In the genomic region with DNA sequence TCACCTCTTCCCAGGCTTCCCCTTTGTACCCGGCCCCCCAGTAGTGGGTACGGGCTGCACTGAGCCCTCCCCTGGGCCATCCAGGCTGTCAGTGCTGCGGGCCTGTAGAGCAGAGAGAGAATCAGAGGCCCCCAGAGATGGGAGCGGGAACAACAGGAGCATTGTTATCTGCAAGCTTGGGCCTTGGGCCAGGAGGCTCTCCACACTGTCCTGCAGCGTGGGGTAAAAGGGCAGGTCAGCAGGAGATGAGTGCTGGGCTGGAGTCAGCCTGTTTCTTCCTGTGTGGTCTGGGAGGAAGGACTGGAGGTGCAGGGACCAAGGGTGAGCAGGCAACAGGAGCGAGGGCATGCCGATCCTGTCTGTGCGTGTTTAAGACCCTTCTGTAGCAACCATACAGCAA, we compare ENCODE assay signal across 8 mouse cellular contexts. TPM values are rescaled to one million over a fixed set of nuclear protein-coding genes. Genes with fewer than 3 reads are reported as not detected.
DNase-seq lines count a peak whose midpoint lies in the region; ATAC-seq and TF ChIP-seq lines count a peak whose summit lies in the region.

No protein-coding gene starts in this region.

- no peak for TF ChIP-seq POLR2A in limb, embryonic 14.5 days (IDR thresholded peaks at IDR 0.05; ENCODE audit: borderline replicate concordance, extremely low read depth, insufficient read depth, insufficient read length)

- H3K27ac ChIP-seq in hindbrain, embryonic 10.5 days: peak overlapping the region; percentile 97
- H3K27ac ChIP-seq in limb, embryonic 14.5 days (replicated peaks; ENCODE audit: low read depth, low read length): no peak overlapping the region

- H3K27me3 ChIP-seq in hindbrain, embryonic 10.5 days (ENCODE audit: insufficient read depth, poor library complexity, severe bottlenecking): peaks cover 27% of the 10 kb centered on the region; the same call in 1 of the 2 replicates
- H3K27me3 ChIP-seq in limb, embryonic 14.5 days (ENCODE audit: control insufficient read depth, insufficient read depth, low read length): no peaks in the 10 kb centered on the region

- DNase-seq in layer of hippocampus, adult 11-12 months (ENCODE audit: low spot score): peak; percentile 54
- DNase-seq in layer of hippocampus, postnatal 14 days (ENCODE audit: low spot score in 2 of 2): no peak
- peak; percentile 53 for DNase-seq in embryo, embryonic 11 days
- DNase-seq in hindbrain, embryonic 10.5 days (ENCODE audit: low spot score): peak; percentile 67
- no peak for DNase-seq in limb, embryonic 14.5 days (ENCODE audit: low spot score)
- no peak for DNase-seq in spleen, postnatal 36 days (ENCODE audit: low spot score in 2 of 2)

- ATAC-seq in limb, embryonic 14.5 days (ENCODE audit: low FRiP score, low read depth): no peak
- no peak for ATAC-seq in megakaryocyte-erythroid progenitor cell, adult 5-6 weeks (replicated peaks; ENCODE audit: low FRiP score, low TSS enrichment, poor library complexity, severe bottlenecking)
- no peak for ATAC-seq in monocyte, adult 5-6 weeks (replicated peaks; ENCODE audit: insufficient number of reproducible peaks, low FRiP score, low TSS enrichment, poor library complexity, severe bottlenecking)

- no peak overlapping the region for H3K4me2 ChIP-seq in limb, embryonic 14.5 days (replicated peaks; ENCODE audit: low read depth, low read length, severe bottlenecking)

- H3K9me3 ChIP-seq in hindbrain, embryonic 10.5 days: no peaks in the 10 kb centered on the region
- no peaks in the 10 kb centered on the region for H3K9me3 ChIP-seq in limb, embryonic 14.5 days (ENCODE audit: control insufficient read depth, low read length)

- peak overlapping the region; percentile 78 for H3K4me3 ChIP-seq in hindbrain, embryonic 10.5 days
- H3K4me3 ChIP-seq in limb, embryonic 14.5 days (replicated peaks; ENCODE audit: low read length): no peak overlapping the region

- H3K9ac ChIP-seq in limb, embryonic 14.5 days (ENCODE audit: low read depth, low read length, severe bottlenecking): 0 out of 2 replicates have a peak overlapping the region, but pooled peaks have one; percentile 21

- WGBS in hindbrain, embryonic 10.5 days: 5% methylated on average over 8 of the region's 8 CpGs
- 50% methylated on average over 8 of the region's 8 CpGs for WGBS in limb, embryonic 14.5 days

- peaks cover 55% of the 10 kb centered on the region for H3K36me3 ChIP-seq in hindbrain, embryonic 10.5 days
- H3K36me3 ChIP-seq in limb, embryonic 14.5 days (ENCODE audit: control insufficient read depth, insufficient read depth, low read length): peaks cover 44% of the 10 kb centered on the region

- H3K4me1 ChIP-seq in hindbrain, embryonic 10.5 days (replicated peaks): peaks cover 45% of the 10 kb centered on the region
- peaks cover 12% of the 10 kb centered on the region for H3K4me1 ChIP-seq in limb, embryonic 14.5 days (ENCODE audit: control insufficient read depth, insufficient read depth, low read length)

RNA-seq across cellular contexts. Expression of gene Arhgap33, which starts 1.9 kb away (rescaled TPM):
- 100 to 1,000 TPM; 160 to 163 TPM for total RNA-seq in layer of hippocampus, postnatal 14 days (2021)
- polyA plus RNA-seq in hindbrain, embryonic 10.5 days (2016; fragmentation: Nextera tagmentation; extraction: Ambion mirVana): 40.1 and 79.4 TPM in 2 replicates
- 66.1 and 91.7 TPM in 2 replicates for polyA plus RNA-seq in limb, embryonic 14.5 days (2012; rRNA removed)
- polyA plus RNA-seq in limb, embryonic 14.5 days (2014; fragmentation: Nextera tagmentation; extraction: Ambion mirVana): 9.7 and 14.2 TPM in 2 replicates
- total RNA-seq in megakaryocyte-erythroid progenitor cell, adult 5-6 weeks (2014; fragmentation: Nextera tagmentation): 32.6 and 47.6 TPM in 2 replicates
- 4.6 and 15.1 TPM in 2 replicates for total RNA-seq in megakaryocyte-erythroid progenitor cell, adult 5-6 weeks (2017)
- 0.97 to 1.5 TPM in 2 of 3 replicates, not detected in the other for total RNA-seq in monocyte, adult 5-6 weeks (2017)

RNA-seq across cellular contexts. Expression of gene Hspb6, which starts 19.0 kb away (rescaled TPM):
- total RNA-seq in layer of hippocampus, postnatal 14 days (2021): 1 to 10 TPM; 6.2 to 6.6 TPM
- polyA plus RNA-seq in hindbrain, embryonic 10.5 days (2016; fragmentation: Nextera tagmentation; extraction: Ambion mirVana): 4.1 and 5.3 TPM in 2 replicates
- 15.4 and 18.6 TPM in 2 replicates for polyA plus RNA-seq in limb, embryonic 14.5 days (2012; rRNA removed)
- 15.7 and 16.8 TPM in 2 replicates for polyA plus RNA-seq in limb, embryonic 14.5 days (2014; fragmentation: Nextera tagmentation; extraction: Ambion mirVana)
- total RNA-seq in megakaryocyte-erythroid progenitor cell, adult 5-6 weeks (2014; fragmentation: Nextera tagmentation): 20.8 and 25.3 TPM in 2 replicates
- total RNA-seq in megakaryocyte-erythroid progenitor cell, adult 5-6 weeks (2017): 1.2 and 8.1 TPM in 2 replicates
- total RNA-seq in monocyte, adult 5-6 weeks (2017): 0.19 to 2.7 TPM (median 1.5 TPM) in 3 replicates

RNA-seq across cellular contexts. Expression of gene Proser3, which starts 19.2 kb away (rescaled TPM):
- total RNA-seq in layer of hippocampus, postnatal 14 days (2021): 1 to 10 TPM; 4.9 to 5.9 TPM
- polyA plus RNA-seq in hindbrain, embryonic 10.5 days (2016; fragmentation: Nextera tagmentation; extraction: Ambion mirVana): 13.8 and 15.1 TPM in 2 replicates
- 31.8 and 47.3 TPM in 2 replicates for polyA plus RNA-seq in limb, embryonic 14.5 days (2012; rRNA removed)
- polyA plus RNA-seq in limb, embryonic 14.5 days (2014; fragmentation: Nextera tagmentation; extraction: Ambion mirVana): 9.4 and 10.8 TPM in 2 replicates
- 16.2 and 17.9 TPM in 2 replicates for total RNA-seq in megakaryocyte-erythroid progenitor cell, adult 5-6 weeks (2014; fragmentation: Nextera tagmentation)
- total RNA-seq in megakaryocyte-erythroid progenitor cell, adult 5-6 weeks (2017): 3.5 and 5.3 TPM in 2 replicates
- 1.7 to 4.3 TPM (median 3.3 TPM) in 3 replicates for total RNA-seq in monocyte, adult 5-6 weeks (2017)

RNA-seq across cellular contexts. Expression of gene Lin37, which starts 26.7 kb away (rescaled TPM):
- total RNA-seq in layer of hippocampus, postnatal 14 days (2021): 10 to 100 TPM; 34.1 to 43.4 TPM
- 47.6 and 50.2 TPM in 2 replicates for polyA plus RNA-seq in hindbrain, embryonic 10.5 days (2016; fragmentation: Nextera tagmentation; extraction: Ambion mirVana)
- polyA plus RNA-seq in limb, embryonic 14.5 days (2012; rRNA removed): 35.8 and 38.7 TPM in 2 replicates
- 38.5 and 45.8 TPM in 2 replicates for polyA plus RNA-seq in limb, embryonic 14.5 days (2014; fragmentation: Nextera tagmentation; extraction: Ambion mirVana)
- total RNA-seq in megakaryocyte-erythroid progenitor cell, adult 5-6 weeks (2014; fragmentation: Nextera tagmentation): 45.8 and 61.6 TPM in 2 replicates
- total RNA-seq in megakaryocyte-erythroid progenitor cell, adult 5-6 weeks (2017): 13.8 and 28.6 TPM in 2 replicates
- 8.1 to 26.1 TPM (median 10.0 TPM) in 3 replicates for total RNA-seq in monocyte, adult 5-6 weeks (2017)

RNA-seq across cellular contexts. Expression of gene U2af1l4, which starts 30.2 kb away (rescaled TPM):
- total RNA-seq in layer of hippocampus, postnatal 14 days (2021): 10 to 100 TPM; 57.4 to 62.5 TPM
- 96.0 and 106 TPM in 2 replicates for polyA plus RNA-seq in hindbrain, embryonic 10.5 days (2016; fragmentation: Nextera tagmentation; extraction: Ambion mirVana)
- 71.8 and 75.8 TPM in 2 replicates for polyA plus RNA-seq in limb, embryonic 14.5 days (2012; rRNA removed)
- polyA plus RNA-seq in limb, embryonic 14.5 days (2014; fragmentation: Nextera tagmentation; extraction: Ambion mirVana): 95.6 and 99.2 TPM in 2 replicates
- total RNA-seq in megakaryocyte-erythroid progenitor cell, adult 5-6 weeks (2014; fragmentation: Nextera tagmentation): 29.4 and 34.6 TPM in 2 replicates
- total RNA-seq in megakaryocyte-erythroid progenitor cell, adult 5-6 weeks (2017): 79.6 and 83.0 TPM in 2 replicates
- total RNA-seq in monocyte, adult 5-6 weeks (2017): 66.7 to 101 TPM (median 99.2 TPM) in 3 replicates

Comparison
In these comparisons a context has a peak if more than half of its experiments do, and no peak if none do; other contexts are left out.
1. DNase-seq: peak in layer of hippocampus, adult 11-12 months (single experiment), embryo, embryonic 11 days (single experiment) and hindbrain, embryonic 10.5 days (single experiment); none in layer of hippocampus, postnatal 14 days (0 of 2), limb, embryonic 14.5 days (single experiment) and spleen, postnatal 36 days (0 of 2).